Comparison of ENCODE assay signal across 23 mouse cellular contexts in the genomic region with DNA sequence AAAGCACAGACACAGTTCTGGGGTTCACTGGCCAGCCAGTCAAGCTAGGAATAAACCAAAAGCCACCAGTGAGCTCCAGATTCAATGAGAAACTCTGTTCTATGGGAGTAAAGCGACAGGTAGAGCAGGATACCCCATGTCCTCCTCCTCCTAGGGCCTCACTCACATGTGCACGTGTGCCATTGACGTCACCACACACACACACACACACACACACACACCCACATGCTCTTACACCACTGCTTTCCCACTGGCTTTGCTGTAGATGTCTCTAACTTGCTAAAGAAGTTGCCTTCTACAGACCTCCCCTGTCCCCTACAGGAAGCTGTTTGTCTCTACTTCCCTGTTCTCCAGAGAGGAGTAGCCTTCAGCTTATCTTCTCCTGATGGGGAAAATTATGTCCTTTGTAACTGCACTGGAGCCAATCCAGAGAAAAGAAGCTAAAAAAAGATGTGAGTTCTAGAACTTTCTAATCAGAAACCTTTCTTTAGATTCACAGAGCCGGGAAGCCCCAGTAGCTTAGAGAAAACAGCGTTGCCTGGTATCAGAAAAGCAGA. TPM values are rescaled to one million over a fixed set of nuclear protein-coding genes. Genes with fewer than 3 reads are reported as not detected.
DNase-seq lines count a peak whose midpoint lies in the region; ATAC-seq and TF ChIP-seq lines count a peak whose summit lies in the region.
"Had no signal": no experiment of that assay in that cellular context is flagged by ENCODE, and none has a peak within 500 bp of the region (broad histone marks: within the 10 kb centered on the region; RNA-seq: fewer than 3 reads in every experiment).

No protein-coding gene starts in this region.

- H3K4me1 ChIP-seq in kidney, postnatal 0 days (replicated peaks; ENCODE audit: insufficient read depth, low read length) = peaks cover 5% of the 10 kb centered on the region; the same call in 1 of the 2 replicates
- no peaks in the 10 kb centered on the region for H3K4me1 ChIP-seq in stomach, postnatal 0 days (replicated peaks; ENCODE audit: control insufficient read depth, insufficient read depth)
- H3K4me1 ChIP-seq: embryonic facial prominence, embryonic 15.5 days; midbrain, embryonic 15.5 days had no signal

- no peak overlapping the region for H3K4me3 ChIP-seq in kidney, postnatal 0 days (replicated peaks; ENCODE audit: low read depth, low read length)
- no peak overlapping the region for H3K4me3 ChIP-seq in stomach, postnatal 0 days (ENCODE audit: low read depth, low read length)
- H3K4me3 ChIP-seq: embryonic facial prominence, embryonic 15.5 days; gastrocnemius, adult 2 months; hindbrain, embryonic 10.5 days; kidney, embryonic 15.5 days; lung, embryonic 15.5 days; midbrain, embryonic 15.5 days; myocyte had no signal

- TF ChIP-seq CTCF in kidney, postnatal 0 days (IDR thresholded peaks at IDR 0.05; ENCODE audit: low read depth) = no peak
- peak; percentile 11; the same call in 1 of the 2 replicates for TF ChIP-seq CTCF in stomach, postnatal 0 days (IDR thresholded peaks at IDR 0.05; ENCODE audit: low read depth)

- no peak for ATAC-seq in kidney, postnatal 0 days (replicated peaks; ENCODE audit: low FRiP score, low read depth)
- peak; percentile 50 for ATAC-seq in granulocyte monocyte progenitor cell, adult 5-6 weeks (replicated peaks; ENCODE audit: poor library complexity, severe bottlenecking)
- ATAC-seq in stomach, postnatal 0 days (ENCODE audit: low FRiP score, low TSS enrichment) = no peak
- no peak for ATAC-seq in megakaryocyte-erythroid progenitor cell, adult 5-6 weeks (replicated peaks; ENCODE audit: low FRiP score, low TSS enrichment, poor library complexity, severe bottlenecking)
- ATAC-seq: intestine, postnatal 0 days had no signal

- no peaks in the 10 kb centered on the region for H3K27me3 ChIP-seq in kidney, postnatal 0 days (ENCODE audit: insufficient read depth, low read length)
- no peaks in the 10 kb centered on the region for H3K27me3 ChIP-seq in stomach, postnatal 0 days (ENCODE audit: control insufficient read depth, insufficient read depth, low read length)
- H3K27me3 ChIP-seq: embryonic facial prominence, embryonic 15.5 days; kidney, embryonic 15.5 days; lung, embryonic 15.5 days; midbrain, embryonic 15.5 days had no signal

- H3K9ac ChIP-seq in kidney, postnatal 0 days (ENCODE audit: low read depth, low read length) = no peak overlapping the region
- H3K9ac ChIP-seq in stomach, postnatal 0 days (ENCODE audit: low read length) = no peak overlapping the region
- H3K9ac ChIP-seq: embryonic facial prominence, embryonic 15.5 days; kidney, embryonic 15.5 days; lung, embryonic 15.5 days; midbrain, embryonic 15.5 days had no signal

- no peak overlapping the region for H3K27ac ChIP-seq in kidney, postnatal 0 days
- H3K27ac ChIP-seq in stomach, postnatal 0 days (replicated peaks) = no peak overlapping the region
- H3K27ac ChIP-seq: gastrocnemius, adult 2 months; hindbrain, embryonic 10.5 days; hindbrain, postnatal 0 days; kidney, embryonic 15.5 days; lung, embryonic 15.5 days; midbrain, embryonic 15.5 days had no signal

- H3K36me3 ChIP-seq in kidney, postnatal 0 days (ENCODE audit: insufficient read depth, low read length) = no peaks in the 10 kb centered on the region
- H3K36me3 ChIP-seq in stomach, postnatal 0 days (ENCODE audit: control insufficient read depth, insufficient read depth, low read length) = no peaks in the 10 kb centered on the region
- H3K36me3 ChIP-seq: embryonic facial prominence, embryonic 15.5 days; kidney, embryonic 15.5 days; lung, embryonic 15.5 days; midbrain, embryonic 15.5 days had no signal

- peak; percentile 24 for DNase-seq in kidney, postnatal 0 days (ENCODE audit: low spot score)
- no peak for DNase-seq in kidney, postnatal 4 days
- DNase-seq in MEL-GATA-1-ER (ENCODE audit: extremely low read depth, low read depth) = peak; percentile 57
- DNase-seq in stomach, postnatal 0 days (ENCODE audit: low spot score) = no peak
- no peak for DNase-seq in retina, postnatal 1 day
- DNase-seq: adrenal gland, adult 2 months; cerebellum, adult 11 months; cerebellum, postnatal 14 days; gastrocnemius, adult 2 months; lung, postnatal 4 days; right cerebral cortex, postnatal 14 days; spleen, adult 18-20 months had no signal

- no peak for TF ChIP-seq EP300 in stomach, postnatal 0 days (optimal IDR thresholded peaks at IDR 0.05)

- no peaks in the 10 kb centered on the region for H3K9me3 ChIP-seq in kidney, postnatal 0 days (replicated peaks; ENCODE audit: low read length)
- H3K9me3 ChIP-seq in stomach, postnatal 0 days (ENCODE audit: control insufficient read depth, low read length) = no peaks in the 10 kb centered on the region
- H3K9me3 ChIP-seq: embryonic facial prominence, embryonic 15.5 days; G1E; hindbrain, embryonic 10.5 days; kidney, embryonic 15.5 days; lung, embryonic 15.5 days; midbrain, embryonic 15.5 days had no signal

- 75% methylated on average over 5 of the region's 5 CpGs for WGBS in kidney, postnatal 0 days
- 74% methylated on average over 5 of the region's 5 CpGs for WGBS in stomach, postnatal 0 days

- no peak overlapping the region for H3K4me2 ChIP-seq in kidney, postnatal 0 days (ENCODE audit: low read length)
- H3K4me2 ChIP-seq in stomach, postnatal 0 days (replicated peaks; ENCODE audit: low read depth) = no peak overlapping the region
- H3K4me2 ChIP-seq: embryonic facial prominence, embryonic 15.5 days; kidney, embryonic 15.5 days; lung, embryonic 15.5 days; midbrain, embryonic 15.5 days had no signal

RNA-seq across cellular contexts. Expression of a gene that starts 37.5 kb away (rescaled TPM):
- 6.5 and 6.7 TPM in 2 replicates for polyA plus RNA-seq in kidney, postnatal 0 days (2015; fragmentation: Nextera tagmentation; extraction: Ambion mirVana)
- 0.13 and 1.7 TPM in 2 replicates for total RNA-seq in granulocyte monocyte progenitor cell, adult 5-6 weeks (2014; fragmentation: Nextera tagmentation)
- total RNA-seq in granulocyte monocyte progenitor cell, adult 5-6 weeks (2017) = 0.13 and 0.88 TPM in 2 replicates
- polyA plus RNA-seq in stomach, postnatal 0 days (2015; fragmentation: Nextera tagmentation; extraction: Ambion mirVana) = 1.9 and 2.3 TPM in 2 replicates
- total RNA-seq in megakaryocyte-erythroid progenitor cell, adult 5-6 weeks (2014; fragmentation: Nextera tagmentation) = 4.4 and 6.1 TPM in 2 replicates
- total RNA-seq in megakaryocyte-erythroid progenitor cell, adult 5-6 weeks (2017) = 9.6 and 11.2 TPM in 2 replicates

RNA-seq across cellular contexts. Expression of a gene that starts 37.5 kb away (rescaled TPM):
- polyA plus RNA-seq in kidney, postnatal 0 days (2015; fragmentation: Nextera tagmentation; extraction: Ambion mirVana) = 46.3 and 48.1 TPM in 2 replicates
- 24.6 and 41.7 TPM in 2 replicates for total RNA-seq in granulocyte monocyte progenitor cell, adult 5-6 weeks (2014; fragmentation: Nextera tagmentation)
- 13.3 and 17.7 TPM in 2 replicates for total RNA-seq in granulocyte monocyte progenitor cell, adult 5-6 weeks (2017)
- polyA plus RNA-seq in stomach, postnatal 0 days (2015; fragmentation: Nextera tagmentation; extraction: Ambion mirVana) = 34.1 and 35.5 TPM in 2 replicates
- total RNA-seq in megakaryocyte-erythroid progenitor cell, adult 5-6 weeks (2014; fragmentation: Nextera tagmentation) = 35.5 and 42.2 TPM in 2 replicates
- total RNA-seq in megakaryocyte-erythroid progenitor cell, adult 5-6 weeks (2017) = 26.2 and 38.6 TPM in 2 replicates

Comparison
In these comparisons a context has a peak if more than half of its experiments do, and no peak if none do; other contexts are left out.
1. DNase-seq: peak in kidney, postnatal 0 days (single experiment) and MEL-GATA-1-ER (single experiment); none in kidney, postnatal 4 days (0 of 2), stomach, postnatal 0 days (single experiment) and retina, postnatal 1 day (single experiment).